Mouse (Mus musculus): Measurements from ENCODE around the gene H2-Eb2.

H2-Eb2 gene

GRCm38 (mm10) chr17:34362954-34363546 is 37.6 kb downstream of the H2-Eb2 start:
- DNase-seq (ENCODE audit: low read depth, low spot score): no peak

DNA sequence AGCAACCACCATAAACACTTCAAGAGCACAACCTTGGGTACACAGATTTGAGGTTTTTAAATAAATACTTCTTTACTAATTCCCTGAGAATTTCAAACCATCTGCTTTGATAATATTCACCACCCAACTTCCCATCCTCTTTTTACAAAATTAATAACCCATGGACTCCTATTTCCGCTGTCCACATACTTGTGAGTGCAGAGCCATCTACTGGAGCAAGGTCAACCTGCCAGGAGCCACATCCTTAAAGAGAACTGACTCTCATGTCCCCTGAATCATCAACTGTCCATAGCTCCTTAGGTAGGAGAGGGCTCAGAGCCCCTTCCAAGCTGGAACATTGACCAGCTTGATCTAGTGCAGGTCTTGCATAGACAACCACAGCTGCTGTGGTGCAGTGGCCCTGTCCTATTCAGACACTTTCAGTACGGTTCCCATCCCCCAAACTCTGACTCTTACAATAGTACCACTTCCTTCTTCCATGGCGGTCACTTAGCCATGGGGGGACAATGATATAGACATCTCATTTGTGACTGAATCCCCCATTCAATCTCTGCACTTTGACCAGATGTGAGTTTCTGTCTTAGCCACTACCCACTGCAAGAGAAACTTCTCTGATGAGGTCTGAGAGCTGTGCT is 38.3 kb downstream of the H2-Eb2 start:
- no peak for DNase-seq (ENCODE audit: low read depth, low spot score)

DNA sequence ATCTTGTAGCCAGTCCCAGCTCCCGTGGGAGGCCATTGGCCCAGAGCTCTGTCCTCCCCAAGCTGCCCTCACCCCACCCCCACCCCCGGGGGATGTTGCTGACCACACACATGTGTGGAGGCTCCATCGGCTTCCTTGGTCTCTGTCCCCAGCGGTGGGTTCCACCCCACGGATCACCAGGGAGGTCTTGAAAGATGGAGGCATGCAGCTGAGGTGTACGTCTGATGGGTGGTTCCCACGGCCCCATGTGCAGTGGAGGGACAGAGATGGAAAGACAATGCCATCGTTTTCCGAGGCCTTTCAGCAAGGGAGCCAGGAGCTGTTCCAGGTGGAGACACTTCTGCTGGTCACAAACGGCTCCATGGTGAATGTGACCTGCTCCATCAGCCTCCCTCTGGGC is 39.6 kb downstream of the H2-Eb2 start:
- no peak for DNase-seq (ENCODE audit: low read depth, low spot score)

DNA sequence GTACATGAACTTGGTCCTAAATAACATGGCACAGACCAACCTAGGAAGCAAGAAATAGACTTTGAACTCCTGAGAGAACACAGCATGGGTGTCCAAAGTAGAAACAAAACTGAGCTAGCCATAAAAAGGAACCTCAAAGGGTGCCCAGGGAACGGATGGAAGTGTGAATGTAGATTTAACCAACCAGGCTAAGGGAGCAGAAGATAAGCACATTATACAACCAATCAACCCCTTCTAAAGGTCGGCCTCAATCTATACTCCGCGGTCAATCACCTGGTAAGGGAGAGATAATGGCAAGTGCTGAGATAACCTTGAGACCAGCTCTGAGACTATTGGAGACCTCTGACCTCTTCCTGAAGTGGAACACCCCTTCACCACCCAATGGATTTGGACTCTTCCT is 45.1 kb downstream of the H2-Eb2 start:
- DNase-seq (ENCODE audit: low read depth, low spot score): no peak

DNA sequence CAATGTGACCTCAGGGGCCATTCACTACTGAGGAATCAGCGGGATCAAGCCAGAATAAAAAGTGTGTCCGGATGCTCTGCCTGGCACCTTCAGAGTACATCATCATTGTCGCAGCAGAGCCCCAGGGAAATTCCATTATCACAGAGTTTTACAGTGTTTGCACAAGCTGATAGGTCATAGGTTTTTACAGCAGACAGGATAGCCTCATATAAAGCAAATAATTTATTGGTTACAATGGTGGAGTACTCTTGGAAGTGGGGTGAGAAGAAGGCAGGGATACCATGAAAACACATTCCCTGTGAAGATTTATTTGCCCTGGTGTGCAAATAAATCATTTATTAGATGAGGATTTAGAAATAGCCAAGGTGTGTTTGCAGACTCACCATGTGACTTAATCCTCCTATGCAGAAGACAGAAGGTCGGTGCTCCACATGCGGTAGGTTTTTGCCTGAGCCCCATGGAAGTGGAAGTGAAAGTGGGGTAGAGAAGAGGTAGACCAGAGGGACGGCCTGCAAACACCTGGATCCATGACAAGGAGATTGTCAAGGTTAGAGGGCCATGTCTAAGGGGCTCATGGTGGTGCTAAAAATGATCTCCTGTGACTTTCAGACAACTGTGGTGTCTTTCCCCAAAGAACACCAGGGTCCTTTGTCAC is 47.7 kb downstream of the H2-Eb2 start:
- DNase-seq (ENCODE audit: low read depth, low spot score): no peak

GRCm38 (mm10) chr17:34376847-34377246 is 51.4 kb downstream of the H2-Eb2 start, which contains the start of gene Btnl1:
TSS of gene Btnl1 (plus strand) at chr17:34377132.
- DNase-seq (ENCODE audit: low read depth, low spot score): no peak

DNA sequence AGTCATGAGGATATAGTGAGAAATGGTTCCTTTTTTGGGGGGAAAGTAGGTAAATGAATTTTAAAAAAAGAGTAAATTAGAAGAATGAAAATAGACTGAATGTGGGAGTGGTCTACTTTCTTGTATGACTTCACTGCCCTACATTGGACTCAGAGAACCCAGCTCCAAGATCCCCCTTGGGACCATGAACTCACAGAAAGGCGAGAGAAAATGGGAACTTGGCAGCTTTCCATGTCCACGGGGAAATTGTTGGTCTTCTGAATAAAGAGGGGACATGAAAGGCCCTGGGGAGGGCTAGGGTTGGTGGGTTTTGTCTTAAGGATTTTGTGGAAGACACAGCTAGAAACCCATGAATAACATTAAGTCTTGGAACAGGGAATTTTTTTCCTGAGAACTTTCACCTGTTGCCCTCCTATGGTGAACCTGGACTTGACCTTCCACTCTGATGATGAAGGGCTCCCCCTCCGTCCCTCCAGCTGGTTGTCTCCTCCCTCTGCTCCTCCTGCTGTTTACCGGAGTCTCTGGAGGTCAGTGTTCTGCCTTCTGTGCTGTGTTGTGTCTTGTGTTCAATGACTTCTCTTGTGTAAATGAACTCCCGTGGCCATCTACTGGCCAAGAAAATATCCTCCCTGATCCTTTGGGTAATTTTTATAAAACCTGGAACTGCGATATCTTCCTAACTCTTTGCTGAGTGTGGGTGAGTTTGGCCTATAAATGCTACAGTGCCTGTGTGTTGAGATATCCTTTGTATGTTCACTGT is 52.2 kb downstream of the H2-Eb2 start:
- DNase-seq (ENCODE audit: low read depth, low spot score): no peak

- no peak for DNase-seq (ENCODE audit: low read depth, low spot score)
Measured at GRCm38 (mm10) chr17:34378716-34379115, 53.3 kb downstream of the H2-Eb2 start.

- DNase-seq (ENCODE audit: low read depth, low spot score): no peak
Measured at GRCm38 (mm10) chr17:34379451-34379850, 54.0 kb downstream of the H2-Eb2 start.

DNA sequence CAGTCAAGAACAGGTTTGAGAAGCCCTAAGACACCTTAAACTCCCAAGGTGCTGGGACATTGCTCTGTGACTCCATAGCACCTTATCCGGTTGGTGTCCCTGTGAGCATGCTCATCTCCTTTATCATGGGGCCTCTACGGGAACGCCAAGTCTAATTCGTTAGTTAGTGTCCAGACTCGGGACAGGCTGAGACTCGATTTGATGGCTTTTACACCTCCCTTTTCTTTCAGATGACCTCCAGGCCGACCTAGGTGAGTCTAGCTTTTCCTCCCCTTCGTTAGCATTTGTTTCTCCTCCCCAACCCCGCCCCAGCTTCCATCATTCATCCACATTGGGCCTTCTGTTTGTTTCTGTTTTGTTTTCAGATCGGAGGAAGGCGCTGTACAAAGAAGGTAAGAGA is 56.4 kb downstream of the H2-Eb2 start:
- DNase-seq (ENCODE audit: low read depth, low spot score): no peak

DNA sequence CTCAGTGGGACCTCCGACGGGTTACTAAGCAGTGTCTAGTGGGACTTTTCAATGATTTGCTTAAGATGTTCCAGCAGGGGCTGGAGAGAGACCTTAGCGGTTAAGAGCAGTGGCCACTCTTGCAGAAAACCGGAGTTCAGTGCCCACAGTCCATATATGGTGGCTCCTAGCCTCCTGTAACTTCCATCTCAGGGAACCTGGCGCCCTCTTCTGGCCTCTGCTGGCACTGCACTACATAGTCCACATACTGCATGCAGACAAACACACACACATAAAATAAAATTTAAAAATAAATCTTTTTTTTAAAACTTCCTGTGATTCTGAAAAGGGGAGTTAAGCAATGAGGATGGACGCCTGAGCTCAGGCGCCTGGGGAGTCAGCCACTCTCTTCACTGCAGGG is 57.7 kb downstream of the H2-Eb2 start:
- DNase-seq (ENCODE audit: low read depth, low spot score): no peak

DNA sequence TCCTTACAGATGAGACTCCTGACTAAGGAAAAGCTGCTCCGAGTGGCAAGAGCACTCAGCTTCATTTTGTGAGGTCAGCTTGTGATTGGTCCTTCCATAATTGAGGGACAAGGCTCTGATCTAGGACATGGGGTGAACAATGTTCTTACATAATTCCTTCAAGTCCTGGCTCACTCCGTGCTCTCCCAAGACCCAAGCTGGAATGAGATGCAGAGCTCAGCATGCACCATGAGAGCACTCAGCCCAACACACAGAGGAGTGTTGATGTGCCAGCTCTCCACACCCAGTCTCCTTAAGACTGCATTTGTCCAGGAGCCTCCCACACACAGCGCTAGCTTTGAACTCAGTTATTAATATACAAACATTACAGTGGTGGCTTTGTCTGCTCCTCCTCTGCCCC is 59.2 kb downstream of the H2-Eb2 start:
- DNase-seq (ENCODE audit: low read depth, low spot score): no peak

- DNase-seq (ENCODE audit: low read depth, low spot score): no peak
Measured at GRCm38 (mm10) chr17:34386656-34387055, 61.2 kb downstream of the H2-Eb2 start.

DNA sequence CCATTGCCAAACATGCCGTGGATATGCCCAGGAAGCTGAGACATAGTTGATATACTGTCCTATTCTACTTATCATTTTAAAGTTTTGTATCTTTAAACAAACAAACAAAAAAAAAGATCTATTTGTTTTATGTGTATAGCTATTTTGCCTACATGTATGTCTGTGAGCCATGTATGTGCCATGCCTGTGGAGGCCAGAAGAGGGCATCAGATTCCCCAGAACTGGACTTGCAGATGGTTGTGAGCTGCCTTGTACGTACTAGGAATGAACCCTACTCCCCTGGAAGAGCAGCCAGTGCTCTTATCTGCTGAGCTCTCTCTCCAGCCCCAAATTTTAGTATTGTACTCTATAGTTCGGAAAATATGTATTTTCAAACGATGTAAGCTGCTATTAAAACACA is 63.0 kb downstream of the H2-Eb2 start:
- DNase-seq (ENCODE audit: low read depth, low spot score): peak; percentile 24
